Mouse (Mus musculus) T-cell, adult 2 months (primary cell): ENCODE results near the gene Fam8a1.

Experiments used
- DNase-seq: peaks from one replicate; pipeline ENCODE4 v3.0.0; 2022; ENCODE audit warnings: low spot score

Fam8a1 gene

DNA sequence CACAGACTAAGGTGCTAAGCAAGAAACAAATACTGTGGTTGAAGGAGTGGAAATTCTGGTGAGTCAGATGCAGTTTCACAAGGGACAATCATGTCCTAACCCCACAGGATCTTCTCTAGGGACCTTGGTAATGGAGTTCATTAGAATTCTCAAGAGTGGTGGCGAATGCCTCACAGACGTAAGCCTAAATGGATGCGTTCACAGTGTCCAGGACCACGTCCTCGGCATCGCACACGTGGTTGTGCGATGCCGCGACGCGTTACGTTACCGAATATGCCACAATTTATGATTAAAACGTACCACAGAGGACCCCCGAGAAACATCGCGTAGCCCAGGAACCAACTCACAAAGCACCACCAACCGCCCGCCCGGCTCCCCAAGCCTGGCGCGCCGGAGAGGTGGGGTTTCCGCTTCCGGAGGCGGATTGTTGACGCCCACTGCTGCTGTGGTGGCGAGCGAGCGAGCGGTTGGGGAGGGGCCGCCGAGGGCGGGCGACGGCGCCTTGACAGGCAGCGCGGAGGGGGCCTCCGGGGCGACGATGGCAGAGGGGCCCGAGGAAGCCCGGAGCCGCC is at the start of gene Fam8a1:
Gene Fam8a1, plus strand, starts transcription at position 475 of the 572 bp plus-strand sequence.
- DNase-seq, result peak; percentile 91

DNA sequence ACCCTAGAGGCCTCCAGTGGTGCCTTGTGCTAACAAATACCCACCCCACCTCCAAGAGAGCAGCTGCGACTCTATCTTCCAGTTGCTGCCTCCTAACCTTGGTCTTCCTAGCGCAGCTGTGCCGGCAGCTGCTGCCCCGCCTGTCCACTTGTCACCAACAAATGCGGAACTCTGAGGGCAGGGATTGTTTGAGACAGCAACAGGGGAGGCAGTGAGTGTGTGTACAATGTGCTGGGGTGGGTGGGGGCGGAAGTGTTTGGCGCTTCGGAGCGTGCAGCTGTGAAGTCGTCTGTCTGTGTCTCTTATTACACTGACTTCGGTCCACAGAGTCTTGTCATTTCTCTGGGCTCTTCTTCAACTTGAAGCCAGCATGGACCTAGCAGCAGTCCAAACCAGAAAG is 49.7 kb upstream of the Fam8a1 start:
- peak; percentile 58 for DNase-seq

DNA sequence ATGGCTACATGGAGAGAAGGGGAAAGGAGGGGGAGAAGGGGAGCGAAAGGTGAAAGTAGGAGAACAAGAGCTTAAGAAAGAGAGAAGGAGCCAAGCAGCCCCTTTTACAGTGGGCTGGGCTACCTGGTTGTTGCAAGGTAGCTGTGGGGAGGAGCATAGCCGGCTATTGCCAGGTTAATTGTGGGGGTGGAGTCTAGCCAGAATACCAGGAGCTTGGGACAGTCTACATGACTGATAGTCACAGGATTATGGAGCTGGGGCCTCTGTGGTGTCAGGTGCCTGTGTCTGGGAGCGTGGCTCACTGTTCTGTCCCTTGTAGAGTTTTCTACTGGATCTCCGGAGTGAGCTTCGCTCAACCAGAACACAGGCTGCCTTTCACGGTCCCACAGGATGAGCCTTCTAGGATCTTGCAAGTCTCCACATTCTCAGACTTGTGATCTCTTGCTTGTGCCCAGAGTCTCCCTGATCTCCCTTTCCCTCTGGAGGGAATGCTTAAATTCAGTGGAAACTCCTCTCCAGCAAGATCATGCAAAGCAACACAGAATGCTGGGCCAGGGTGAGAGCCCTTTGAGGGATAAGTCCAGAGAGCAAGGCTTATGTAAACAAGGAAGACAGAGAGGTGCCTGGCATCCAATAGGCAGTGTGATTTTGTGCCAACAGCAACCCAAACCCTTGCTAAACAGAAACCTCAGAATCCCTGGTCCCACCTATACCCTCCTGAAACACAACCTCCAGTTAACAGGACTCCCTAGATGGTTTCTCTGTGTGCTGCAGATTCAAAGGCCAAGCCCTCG is 48.2 kb upstream of the Fam8a1 start:
- DNase-seq, result no peak

DNA sequence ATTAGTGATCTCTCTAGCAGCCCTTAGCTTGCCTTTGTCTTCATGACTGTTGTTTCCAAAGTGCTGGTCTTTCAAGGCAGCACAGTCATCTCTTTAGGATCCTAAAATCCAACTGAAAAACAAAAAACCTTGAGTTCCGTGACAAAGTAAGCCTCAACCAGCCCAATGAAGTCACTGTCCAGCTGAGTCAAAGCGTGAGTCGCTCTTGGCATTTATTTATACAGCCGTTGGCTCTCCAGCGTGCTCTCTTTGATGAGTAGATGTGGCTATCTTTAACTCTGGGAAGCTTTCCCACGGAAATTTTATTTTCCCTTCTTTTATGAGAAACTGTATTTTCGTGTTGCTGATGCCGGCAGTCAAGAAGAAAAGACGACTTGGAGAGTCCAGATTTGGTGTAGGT is 42.7 kb upstream of the Fam8a1 start:
- DNase-seq, result no peak

DNA sequence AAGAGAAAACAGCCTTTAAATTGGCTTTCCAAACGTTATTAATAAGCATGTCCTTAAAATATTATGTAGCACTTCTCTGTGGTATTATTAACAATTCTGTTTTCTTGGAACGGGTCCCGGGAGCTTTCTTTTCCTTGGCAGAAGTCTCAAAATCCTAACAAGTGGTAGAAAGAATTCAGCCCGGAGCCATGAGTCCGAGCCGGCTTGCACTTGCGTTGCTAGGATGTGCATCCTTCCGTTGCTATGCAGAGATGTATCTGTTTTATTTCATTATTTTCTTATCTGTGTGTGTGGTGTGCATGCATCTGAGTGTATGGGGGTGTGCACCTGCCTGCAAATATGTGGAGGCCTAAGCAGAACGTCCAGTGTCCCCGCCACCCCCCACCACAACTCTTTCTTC is 41.5 kb upstream of the Fam8a1 start:
- no peak for DNase-seq

DNA sequence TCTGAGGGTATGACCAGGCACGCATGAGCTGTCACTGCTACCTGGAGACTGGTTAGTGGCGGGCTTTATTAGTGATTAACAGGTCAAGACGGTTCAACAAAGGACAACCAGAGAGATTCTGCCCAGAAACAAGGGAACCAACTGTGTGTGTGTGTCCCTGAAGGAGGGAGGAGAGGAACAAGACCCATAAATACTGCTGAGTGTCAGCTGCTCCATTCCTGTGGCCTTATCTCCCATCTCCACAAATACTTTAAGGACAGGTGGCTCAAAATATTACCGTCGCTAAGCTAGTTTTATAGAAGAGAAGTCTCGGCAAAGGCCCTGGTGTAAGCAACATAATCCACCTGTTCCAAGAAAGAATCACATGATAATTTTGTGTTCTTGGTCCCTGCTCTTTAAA is 39.9 kb upstream of the Fam8a1 start:
- no peak for DNase-seq

DNA sequence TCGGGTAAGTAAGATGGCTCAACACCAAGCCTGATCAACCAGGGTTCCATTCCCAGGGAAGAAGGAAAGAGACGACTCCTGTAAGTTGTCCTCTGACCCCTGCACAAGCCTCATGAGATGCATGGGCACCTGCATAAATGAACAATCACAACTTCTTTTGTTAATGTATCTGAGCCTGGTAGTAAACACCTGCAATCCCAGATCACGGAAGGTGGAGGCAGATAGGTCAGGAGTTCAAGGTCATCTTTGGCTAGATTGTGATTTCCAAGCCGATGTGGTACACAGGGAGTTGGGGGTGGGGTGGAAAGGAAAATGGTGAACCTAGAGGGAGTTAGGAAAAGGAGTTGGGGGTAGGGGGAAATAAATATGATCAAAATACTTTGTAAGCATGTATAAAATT is 36.5 kb upstream of the Fam8a1 start:
- DNase-seq, result no peak

DNA sequence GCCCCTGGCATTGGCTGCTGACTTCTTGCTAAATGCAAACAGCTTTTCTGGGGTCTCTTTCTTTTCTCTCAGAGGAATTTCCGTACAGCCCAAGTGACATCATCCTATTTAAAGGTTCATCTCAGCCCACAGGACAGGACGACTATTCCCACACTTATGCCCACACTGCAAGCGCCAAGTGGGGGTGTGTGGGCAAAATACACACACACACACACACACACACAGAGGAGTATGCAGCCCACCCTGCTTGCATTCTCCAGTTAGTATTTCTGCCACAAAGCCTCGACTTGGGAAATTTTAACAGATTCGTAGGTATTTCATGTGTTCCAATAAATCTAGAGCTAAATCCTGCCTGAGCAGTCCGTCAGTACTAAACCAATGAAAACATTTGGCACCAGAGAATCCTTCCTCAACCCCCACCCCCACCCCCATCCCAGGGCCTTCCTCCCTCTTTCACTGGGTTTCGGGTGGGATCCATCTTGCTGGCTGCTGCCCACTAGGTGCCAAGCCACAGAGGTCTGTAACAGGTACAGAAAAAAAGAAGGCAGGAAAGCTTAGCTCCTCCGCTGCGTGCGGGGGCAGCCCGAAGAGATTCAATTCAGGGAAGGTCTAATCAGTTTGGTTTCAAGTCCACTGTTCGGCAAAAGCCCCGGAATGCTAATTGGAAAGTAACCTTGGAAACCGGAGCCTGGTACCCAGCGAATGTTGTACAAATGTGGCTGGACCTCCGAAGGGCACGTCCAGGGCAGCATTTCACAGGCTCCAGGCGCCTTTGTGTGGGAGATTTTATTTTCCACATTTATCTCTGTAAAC is 35.8 kb upstream of the Fam8a1 start:
- no peak for DNase-seq

DNA sequence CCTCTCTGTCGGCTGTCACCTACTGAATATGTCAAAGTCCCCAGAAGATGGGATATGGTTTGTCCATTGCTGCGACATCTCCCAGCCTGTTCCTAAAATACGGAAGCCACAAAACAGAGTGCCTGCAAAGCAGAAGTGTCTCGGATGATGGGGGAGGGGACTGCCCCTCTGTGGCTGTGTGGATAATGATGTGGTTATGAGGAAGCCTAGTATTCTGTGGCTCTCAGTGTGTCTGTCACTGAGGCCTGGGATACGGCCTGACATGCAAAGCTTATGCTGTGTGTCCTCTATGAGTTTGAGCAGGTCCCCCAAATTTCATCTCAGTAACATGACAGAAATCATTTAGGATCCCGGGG is 35.2 kb upstream of the Fam8a1 start:
- DNase-seq, result no peak

DNA sequence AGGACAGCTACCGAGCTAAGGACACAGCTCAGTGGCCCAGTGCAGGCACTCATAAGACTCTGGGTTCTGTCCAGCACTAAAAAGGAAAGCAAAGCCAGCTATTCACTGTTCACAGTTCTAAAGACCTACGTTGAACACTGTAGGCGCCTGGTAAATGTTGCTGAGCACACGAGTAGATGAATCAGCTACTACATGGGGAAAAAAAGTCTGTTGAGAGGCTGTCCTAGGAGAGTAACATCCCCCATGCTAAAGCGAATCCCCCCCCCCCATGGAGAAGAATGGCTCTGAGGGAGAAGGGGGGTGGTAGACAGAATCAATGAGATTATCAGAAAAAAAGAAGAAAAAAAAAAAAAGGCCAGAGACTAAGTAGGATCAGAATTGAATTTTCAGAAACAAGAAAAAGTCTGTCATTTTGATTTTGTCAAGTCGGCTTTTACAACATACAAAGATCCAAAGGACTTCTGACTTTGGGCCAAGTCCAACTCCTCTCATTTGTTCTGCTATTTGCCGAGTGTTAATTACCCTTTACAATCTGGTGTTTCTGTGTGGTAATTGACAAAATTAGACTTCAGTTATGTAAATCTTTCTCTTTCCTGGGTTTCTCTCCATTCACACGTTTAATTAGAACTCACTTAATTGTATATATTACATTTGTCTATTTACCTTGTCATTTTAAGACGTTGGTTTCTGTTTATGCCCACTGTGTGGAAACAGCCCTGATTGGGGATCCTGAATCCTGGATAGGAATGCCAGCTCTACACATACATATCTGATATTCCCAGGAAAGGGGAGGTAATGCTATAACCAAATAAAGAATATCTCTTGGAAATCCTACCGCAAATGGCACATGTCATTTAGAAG is 28.5 kb upstream of the Fam8a1 start:
- no peak for DNase-seq

DNA sequence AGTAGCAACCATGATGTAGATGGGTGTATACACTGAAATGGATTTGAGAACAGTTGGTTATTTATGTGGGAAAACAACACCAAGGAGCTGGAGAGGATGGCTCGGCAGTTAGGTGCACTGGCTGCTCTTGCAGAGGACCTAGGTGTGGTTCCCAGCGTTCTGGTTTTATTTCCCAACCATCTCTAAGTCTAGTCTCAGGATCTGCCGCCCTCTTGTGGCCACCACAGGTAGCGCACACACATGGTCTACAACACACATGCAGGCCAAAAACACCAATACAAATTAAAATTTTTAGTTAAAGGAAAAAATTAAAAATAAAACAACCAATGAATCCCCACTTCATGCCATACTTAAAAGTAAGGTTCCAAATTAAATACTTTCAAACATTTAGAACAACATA is 27.0 kb upstream of the Fam8a1 start:
- peak; percentile 11 for DNase-seq

DNA sequence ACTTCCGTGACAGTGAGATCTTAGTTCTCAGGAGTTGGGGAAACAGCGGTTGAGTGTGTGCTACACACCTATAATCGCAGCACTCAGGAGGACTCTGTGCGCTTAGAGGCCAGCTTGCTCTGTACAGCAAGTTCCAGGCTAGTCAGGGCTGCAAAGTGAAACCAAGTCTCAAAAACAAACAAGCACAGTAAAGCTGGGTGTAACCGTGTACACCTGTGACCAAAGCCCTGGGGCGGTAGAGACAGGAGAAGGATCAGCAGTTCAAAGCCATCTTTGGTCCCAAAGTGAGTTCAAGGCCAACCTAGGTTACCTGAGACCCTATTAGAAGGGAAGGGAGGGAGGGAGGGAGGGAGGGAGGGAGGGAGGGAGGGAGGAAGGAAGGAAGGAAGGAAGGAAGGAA is 25.1 kb upstream of the Fam8a1 start:
- DNase-seq, result no peak

DNA sequence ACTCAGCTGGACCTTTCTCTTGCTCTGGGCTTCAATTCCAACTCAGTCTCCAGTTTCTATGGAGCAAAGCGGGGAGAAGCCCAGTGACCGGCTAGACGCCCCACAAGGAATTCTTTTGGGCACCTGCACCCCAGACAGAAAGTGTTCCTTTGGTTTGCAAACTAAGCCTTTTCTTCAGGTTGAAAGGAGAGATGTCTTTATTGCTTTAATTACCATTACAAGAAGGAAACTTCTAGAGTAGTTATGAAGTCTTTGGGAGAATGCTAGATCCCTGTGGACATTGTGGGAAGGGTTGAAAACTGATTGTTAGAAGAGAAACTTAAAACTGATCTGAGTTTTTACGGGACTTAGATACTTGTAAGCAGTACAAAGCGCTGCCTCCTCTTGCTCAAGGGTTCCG is 23.8 kb upstream of the Fam8a1 start:
- no peak for DNase-seq

DNA sequence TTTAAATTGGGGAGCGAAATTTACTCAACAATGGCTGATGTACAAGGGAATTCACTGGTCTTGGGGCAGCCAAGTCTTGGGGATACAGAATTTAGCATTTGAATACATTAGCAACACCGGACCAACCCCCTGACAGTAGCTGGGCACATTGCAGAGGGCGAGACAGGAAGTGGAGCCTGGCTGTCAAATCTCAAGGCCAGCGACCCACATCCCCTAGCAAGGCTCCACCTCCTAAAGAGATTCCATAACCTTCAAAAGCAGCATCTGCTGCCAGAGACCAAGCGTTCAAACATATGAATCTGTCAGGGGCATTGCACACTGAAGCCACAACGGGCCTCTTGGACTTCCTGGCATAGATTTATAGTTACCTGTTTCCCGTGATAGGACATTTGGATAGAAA is 17.5 kb upstream of the Fam8a1 start:
- DNase-seq, result no peak

DNA sequence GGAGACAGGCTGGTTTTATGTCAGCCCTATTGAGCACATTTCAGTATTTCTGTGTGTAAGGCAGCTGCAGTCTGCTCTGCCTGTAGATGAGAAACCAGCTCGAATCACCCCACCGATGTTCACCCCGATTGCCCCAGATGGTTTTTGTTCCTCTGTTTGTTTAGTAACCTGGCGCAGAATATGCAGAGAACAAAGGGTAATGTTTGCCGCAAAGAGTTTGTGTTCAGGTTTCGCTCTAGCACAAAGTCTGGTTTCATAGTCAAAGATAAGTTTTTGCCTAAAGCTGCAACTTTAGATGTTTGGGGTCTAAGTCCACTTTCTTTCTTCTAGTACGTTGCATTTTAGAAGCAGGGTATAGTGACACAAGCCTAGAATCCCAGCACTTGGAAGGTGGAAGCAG is 16.7 kb upstream of the Fam8a1 start:
- no peak for DNase-seq

DNA sequence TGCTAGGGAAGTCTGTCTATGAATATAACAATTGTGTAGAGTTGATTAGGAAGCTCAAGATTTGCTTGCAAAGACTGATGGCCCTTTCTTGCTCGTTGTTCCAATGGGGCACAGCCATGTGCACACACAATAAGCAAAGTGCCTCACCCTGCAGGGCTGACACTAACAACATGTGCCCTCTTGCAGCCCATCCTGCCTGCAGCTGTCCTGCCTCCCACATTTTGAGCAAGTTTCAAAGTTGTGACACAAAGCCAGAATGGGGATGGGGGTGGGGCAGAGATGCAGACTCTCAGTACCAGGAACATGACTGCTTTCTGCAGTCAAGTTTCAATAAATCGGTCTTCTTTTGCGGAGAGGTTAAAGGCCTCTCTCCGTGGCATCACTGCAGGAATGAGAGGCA is 15.7 kb upstream of the Fam8a1 start:
- no peak for DNase-seq

DNA sequence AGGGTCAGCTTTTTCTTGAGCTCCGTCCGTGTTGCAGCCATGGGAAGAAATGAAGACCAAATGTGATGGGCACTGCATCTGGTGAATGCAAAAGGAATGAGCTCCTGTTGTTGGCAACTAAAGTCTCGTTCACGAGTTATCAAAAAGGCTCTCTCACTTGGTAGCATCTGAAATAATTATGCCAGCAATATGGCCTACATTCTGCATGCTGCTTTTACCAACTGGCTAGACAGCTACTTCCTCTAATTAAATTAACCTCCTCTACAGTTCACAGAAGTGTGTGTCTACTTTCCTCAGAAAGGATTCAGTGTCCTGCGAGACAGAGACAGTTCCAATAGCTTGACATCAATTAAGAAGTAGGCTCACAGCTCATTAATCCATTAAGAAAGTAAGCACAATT is 14.8 kb upstream of the Fam8a1 start:
- DNase-seq, result no peak

DNA sequence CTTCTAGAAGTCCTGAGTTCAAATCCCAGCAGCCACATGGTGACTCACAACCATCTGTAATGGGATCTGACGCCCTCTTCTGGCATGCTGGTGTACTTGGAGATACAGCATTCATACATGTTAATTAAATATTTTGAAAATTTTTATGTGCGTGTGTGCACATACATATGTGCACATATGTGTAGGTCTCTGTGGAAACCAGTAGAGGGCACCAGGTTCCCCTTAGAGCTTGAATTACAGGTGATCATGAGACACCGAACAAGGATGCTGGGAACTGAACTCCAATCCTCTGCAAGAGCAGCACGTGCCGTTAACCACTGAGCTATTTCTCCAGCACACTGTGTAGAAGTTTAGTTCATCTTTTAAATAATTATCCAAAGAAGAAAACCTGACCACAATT is 10.1 kb upstream of the Fam8a1 start:
- DNase-seq, result no peak

DNA sequence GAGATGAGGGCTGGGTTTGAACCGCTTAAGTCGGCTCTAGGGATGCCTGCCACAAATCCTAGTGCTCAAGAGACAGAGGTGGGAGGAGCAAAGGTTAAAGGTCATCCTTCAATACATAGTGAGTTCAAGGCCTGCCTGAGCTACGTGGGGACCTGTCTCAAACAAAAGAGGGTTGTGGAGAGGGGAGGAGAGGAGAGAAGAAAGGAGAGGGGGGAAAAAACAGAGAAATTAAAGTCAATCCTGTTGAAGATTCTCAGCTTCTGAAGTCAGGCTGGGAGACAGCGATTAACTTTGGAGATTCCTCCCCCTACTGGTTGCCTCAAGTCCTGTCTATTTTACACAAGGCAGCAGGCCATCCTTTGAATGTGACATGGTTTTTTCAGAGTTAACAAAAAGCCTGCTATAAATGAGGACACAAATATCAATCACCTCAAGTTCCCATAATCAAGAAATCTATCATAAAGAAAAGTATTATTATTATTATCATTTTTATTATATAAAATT is 5.8 kb upstream of the Fam8a1 start:
- DNase-seq, result peak; percentile 52

DNA sequence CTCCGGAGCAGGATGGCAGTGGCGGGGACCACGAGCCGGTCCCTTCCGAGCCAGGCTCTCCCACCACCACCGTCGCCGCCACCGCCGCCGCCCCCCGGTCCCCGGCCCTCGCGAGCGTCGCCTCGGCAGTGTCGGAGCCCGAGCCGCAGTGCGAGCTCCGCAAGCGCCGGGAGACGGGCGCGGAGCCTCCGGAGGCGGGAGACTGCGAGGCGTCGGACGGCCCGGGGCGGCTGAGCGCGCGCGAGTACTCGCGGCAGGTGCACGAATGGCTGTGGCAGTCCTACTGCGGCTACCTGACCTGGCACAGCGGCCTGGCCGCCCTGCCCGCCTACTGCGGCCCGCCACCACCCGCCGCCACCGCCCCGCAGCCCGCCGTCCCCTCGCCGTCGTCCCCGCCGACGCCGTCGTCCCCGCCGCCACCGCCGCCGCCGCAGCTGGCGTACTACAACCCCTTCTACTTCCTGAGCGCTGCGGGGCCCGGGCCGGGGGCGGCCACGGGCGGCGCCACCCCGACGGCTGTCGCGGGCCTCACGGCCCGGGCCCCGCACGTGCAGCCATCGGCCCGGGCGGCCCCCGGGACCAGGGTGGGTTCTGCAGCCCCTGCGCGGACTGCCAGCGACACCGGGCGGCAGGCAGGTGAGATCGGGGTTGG is 424 bp downstream of the Fam8a1 start:
- DNase-seq, result peak; percentile 44

DNA sequence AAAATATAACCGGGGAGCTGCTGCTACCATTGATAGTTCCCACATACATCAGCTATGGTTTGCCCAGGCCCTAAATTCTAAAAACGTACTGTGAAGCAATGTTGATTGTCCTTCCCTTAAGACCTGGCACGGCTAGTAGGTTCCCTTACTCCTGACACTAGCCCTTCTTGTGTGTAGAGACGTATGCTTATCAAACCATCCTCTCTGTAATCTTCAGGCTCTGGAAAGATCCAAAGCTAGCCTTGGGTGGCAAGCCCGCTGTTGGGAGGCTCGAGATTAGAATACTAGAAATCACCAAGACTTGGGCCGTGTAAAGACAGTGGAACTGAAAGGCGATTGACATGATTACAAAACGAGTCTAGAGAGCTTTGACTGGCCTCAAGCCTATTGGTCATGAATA is 1.2 kb downstream of the Fam8a1 start:
- DNase-seq, result no peak

DNA sequence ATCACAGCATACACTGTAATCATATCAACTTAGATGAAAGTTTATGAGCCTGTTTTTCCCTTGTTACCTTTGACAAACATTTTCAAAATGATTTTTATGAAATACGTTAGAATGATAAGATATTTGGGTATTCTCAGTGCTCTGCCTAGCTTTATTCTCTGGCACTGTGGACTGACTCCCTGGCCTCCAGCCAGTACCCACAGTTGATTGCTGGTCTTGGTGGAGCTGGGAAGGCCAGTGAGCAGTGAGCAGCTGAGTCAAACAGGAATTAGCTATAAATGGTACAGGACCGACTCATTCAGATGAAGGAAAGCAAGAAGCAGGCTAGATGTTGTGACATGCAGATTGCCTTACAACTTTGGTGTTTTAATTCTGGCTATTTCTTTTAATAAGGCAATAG is 5.3 kb downstream of the Fam8a1 start:
- no peak for DNase-seq
